Mouse (Mus musculus): ENCODE data around the gene Cpb1. TPM values are rescaled to one million over a fixed set of nuclear protein-coding genes. Genes with fewer than 3 reads are reported as not detected.

Cpb1 gene
- polyA plus RNA-seq, 1 experiment from 2014 or later: not detected

GRCm38 (mm10) chr3:20242050-20242449 lies 33.5 kb downstream of the Cpb1 start, which contains the start of gene Cpa3:
Gene Cpa3, minus strand, starts transcription at chr3:20242181.
- no peaks in the 10 kb centered on the region for H3K27me3 ChIP-seq
- H3K4me1 ChIP-seq: no peaks in the 10 kb centered on the region
- H3K27ac ChIP-seq: no peak within 1 kb of the TSS
- ATAC-seq (ENCODE audit: low FRiP score, low read depth): no peak
- no peak within 1 kb of the TSS for H3K4me3 ChIP-seq
- H3K9ac ChIP-seq: no peak within 1 kb of the TSS
- no peak within 1 kb of the TSS for H3K4me2 ChIP-seq (replicated peaks)
- no peaks in the 10 kb centered on the region for H3K9me3 ChIP-seq
- no peaks in the 10 kb centered on the region for H3K36me3 ChIP-seq
- 81% methylated on average over 3 of the region's 3 CpGs for WGBS

GRCm38 (mm10) chr3:20239741-20240140 lies 35.8 kb downstream of the Cpb1 start:
- Histone ChIP-seq H3K36me3 (no peaks in the 10 kb centered on the region), H3K9ac (no peak overlapping the region), H3K4me3 (no peak overlapping the region), H3K27ac (no peak overlapping the region), H3K4me1 (no peaks in the 10 kb centered on the region), H3K9me3 (no peaks in the 10 kb centered on the region), H3K4me2 (replicated peaks) (no peak overlapping the region), H3K27me3 (no peaks in the 10 kb centered on the region)
- 85% methylated on average over 3 of the region's 3 CpGs for WGBS
- ATAC-seq (ENCODE audit: low FRiP score, low read depth): no peak

- H3K27me3 ChIP-seq: no peaks in the 10 kb centered on the region
- H3K9ac ChIP-seq: no peak overlapping the region
- no peak overlapping the region for H3K4me2 ChIP-seq (replicated peaks)
- ATAC-seq (ENCODE audit: low FRiP score, low read depth): no peak
- no peaks in the 10 kb centered on the region for H3K4me1 ChIP-seq
- no peaks in the 10 kb centered on the region for H3K9me3 ChIP-seq
- H3K27ac ChIP-seq: no peak overlapping the region
- H3K4me3 ChIP-seq: no peak overlapping the region
- H3K36me3 ChIP-seq: no peaks in the 10 kb centered on the region
- WGBS: 97% methylated on average over 1 of the region's 1 CpGs
These were observed 38.6 kb downstream of the Cpb1 start for GRCm38 (mm10) chr3:20236965-20237364.

GRCm38 (mm10) chr3:20229027-20229426 lies 46.5 kb downstream of the Cpb1 start:
- no peak overlapping the region for H3K4me2 ChIP-seq (replicated peaks)
- no peaks in the 10 kb centered on the region for H3K9me3 ChIP-seq
- no peaks in the 10 kb centered on the region for H3K27me3 ChIP-seq
- no peaks in the 10 kb centered on the region for H3K4me1 ChIP-seq
- H3K36me3 ChIP-seq: no peaks in the 10 kb centered on the region
- H3K27ac ChIP-seq: no peak overlapping the region
- 88% methylated on average over 1 of the region's 1 CpGs for WGBS
- no peak overlapping the region for H3K9ac ChIP-seq
- no peak overlapping the region for H3K4me3 ChIP-seq
- ATAC-seq (ENCODE audit: low FRiP score, low read depth): no peak

- no peak overlapping the region for H3K27ac ChIP-seq
- no peak overlapping the region for H3K4me2 ChIP-seq (replicated peaks)
- H3K27me3 ChIP-seq: no peaks in the 10 kb centered on the region
- no peaks in the 10 kb centered on the region for H3K4me1 ChIP-seq
- ATAC-seq (ENCODE audit: low FRiP score, low read depth): no peak
- WGBS: 82% methylated on average over 2 of the region's 2 CpGs
- no peaks in the 10 kb centered on the region for H3K9me3 ChIP-seq
- H3K4me3 ChIP-seq: no peak overlapping the region
- H3K9ac ChIP-seq: no peak overlapping the region
- H3K36me3 ChIP-seq: no peaks in the 10 kb centered on the region
These were observed 50.1 kb downstream of the Cpb1 start for GRCm38 (mm10) chr3:20225429-20225828.

- Histone ChIP-seq H3K4me1 (no peaks in the 10 kb centered on the region), H3K4me2 (replicated peaks) (no peak overlapping the region), H3K27ac (no peak overlapping the region), H3K27me3 (no peaks in the 10 kb centered on the region), H3K9me3 (no peaks in the 10 kb centered on the region), H3K4me3 (no peak overlapping the region), H3K9ac (no peak overlapping the region), H3K36me3 (no peaks in the 10 kb centered on the region)
- 90% methylated on average over 9 of the region's 9 CpGs for WGBS
- no peak for ATAC-seq (ENCODE audit: low FRiP score, low read depth)
These were observed 52.4 kb downstream of the Cpb1 start for GRCm38 (mm10) chr3:20222926-20223698.

GRCm38 (mm10) chr3:20222136-20222535 lies 53.4 kb downstream of the Cpb1 start:
- Histone ChIP-seq H3K27me3 (no peaks in the 10 kb centered on the region), H3K9ac (no peak overlapping the region), H3K36me3 (no peaks in the 10 kb centered on the region), H3K4me3 (no peak overlapping the region), H3K4me2 (replicated peaks) (no peak overlapping the region), H3K9me3 (no peaks in the 10 kb centered on the region), H3K4me1 (no peaks in the 10 kb centered on the region), H3K27ac (no peak overlapping the region)
- ATAC-seq (ENCODE audit: low FRiP score, low read depth): no peak
- WGBS: 76% methylated on average over 3 of the region's 3 CpGs

- H3K9me3 ChIP-seq: no peaks in the 10 kb centered on the region
- 0 out of 2 replicates have a peak, but pooled peaks have one; percentile 73 for ATAC-seq (ENCODE audit: low FRiP score, low read depth)
- 26% methylated on average over 6 of the region's 6 CpGs for WGBS
- H3K9ac ChIP-seq: no peak overlapping the region
- H3K4me2 ChIP-seq (replicated peaks): no peak overlapping the region
- no peaks in the 10 kb centered on the region for H3K4me1 ChIP-seq
- H3K27ac ChIP-seq: no peak overlapping the region
- H3K4me3 ChIP-seq: no peak overlapping the region
- no peaks in the 10 kb centered on the region for H3K36me3 ChIP-seq
- no peaks in the 10 kb centered on the region for H3K27me3 ChIP-seq
These were observed 76.7 kb downstream of the Cpb1 start for GRCm38 (mm10) chr3:20198869-20199268.

Small RNA genes lying within 50 kb of the gene (microRNA-seq; reads per million reads assigned to microRNA genes)
- not detected for gene Mir7007

Other genes starting within 250 kb of the Cpb1 start
- 9.5 and 10.0 TPM in 2 replicates for gene Hps3, start 240.4 kb downstream of the Cpb1 start, polyA plus RNA-seq (2015; fragmentation: Nextera tagmentation; extraction: Ambion mirVana)
- gene Hltf, start 217.9 kb downstream of the Cpb1 start, polyA plus RNA-seq (2015; fragmentation: Nextera tagmentation; extraction: Ambion mirVana): 15.6 and 17.2 TPM in 2 replicates
- 46.6 and 47.2 TPM in 2 replicates for gene Gyg, start 120.4 kb downstream of the Cpb1 start, polyA plus RNA-seq (2015; fragmentation: Nextera tagmentation; extraction: Ambion mirVana)
- 28.0 and 31.8 TPM in 2 replicates for gene Cpa3, start 33.6 kb downstream of the Cpb1 start, polyA plus RNA-seq (2015; fragmentation: Nextera tagmentation; extraction: Ambion mirVana)
- 0.06 and 0.11 TPM in 2 replicates for gene Agtr1b, start 91.4 kb upstream of the Cpb1 start, polyA plus RNA-seq (2015; fragmentation: Nextera tagmentation; extraction: Ambion mirVana)

All from limb, embryonic 13.5 days (tissue).